Mouse (Mus musculus) WW6 (cell line): ENCODE measurements around the gene Tap2.

ENCODE experiments used
- DNase-seq: peaks from one replicate; pipeline ENCODE4 v3.0.0-alpha.2; 2013; ENCODE audit warnings: low read depth, low spot score

Tap2 gene

GRCm38 (mm10) chr17:34196491-34196890 lies 6.8 kb upstream of the Tap2 start:
- no peak for DNase-seq

GRCm38 (mm10) chr17:34196941-34197894 lies 6.1 kb upstream of the Tap2 start, which contains the start of gene Psmb8:
Gene Psmb8, plus strand, starts transcription at chr17:34197721.
- peak; percentile 55 for DNase-seq

GRCm38 (mm10) chr17:34197904-34198520 lies 5.3 kb upstream of the Tap2 start:
- no peak for DNase-seq

- DNase-seq: no peak
Observed at GRCm38 (mm10) chr17:34198521-34198912, 4.8 kb upstream of the Tap2 start.

GRCm38 (mm10) chr17:34199050-34199619 lies 4.2 kb upstream of the Tap2 start:
- no peak for DNase-seq

- DNase-seq: no peak
Observed at GRCm38 (mm10) chr17:34200047-34200446, 3.3 kb upstream of the Tap2 start.

GRCm38 (mm10) chr17:34200772-34201505 lies 2.4 kb upstream of the Tap2 start:
- no peak for DNase-seq

GRCm38 (mm10) chr17:34201506-34202055 lies 1.7 kb upstream of the Tap2 start:
- no peak for DNase-seq

- DNase-seq: no peak
Observed at GRCm38 (mm10) chr17:34202760-34203442, 426 bp upstream of the Tap2 start.

GRCm38 (mm10) chr17:34204303-34205010 lies 1.1 kb downstream of the Tap2 start:
- peak; percentile 48 for DNase-seq

GRCm38 (mm10) chr17:34205021-34205745 lies 1.9 kb downstream of the Tap2 start:
- no peak for DNase-seq

GRCm38 (mm10) chr17:34205746-34206176 lies 2.4 kb downstream of the Tap2 start:
- no peak for DNase-seq

- no peak for DNase-seq
Observed at GRCm38 (mm10) chr17:34206731-34207130, 3.4 kb downstream of the Tap2 start.

- DNase-seq: no peak
Observed at GRCm38 (mm10) chr17:34207456-34207855, 4.1 kb downstream of the Tap2 start.

GRCm38 (mm10) chr17:34207866-34208265 lies 4.5 kb downstream of the Tap2 start:
- no peak for DNase-seq

GRCm38 (mm10) chr17:34208421-34208820 lies 5.1 kb downstream of the Tap2 start:
- DNase-seq: no peak

GRCm38 (mm10) chr17:34209680-34210079 lies 6.4 kb downstream of the Tap2 start:
- no peak for DNase-seq

GRCm38 (mm10) chr17:34210599-34210998 lies 7.3 kb downstream of the Tap2 start:
- DNase-seq: no peak

GRCm38 (mm10) chr17:34211746-34212365 lies 8.5 kb downstream of the Tap2 start:
- DNase-seq: no peak
